Mouse (Mus musculus) c-Kit-negative CD71-positive TER-119-positive erythroid progenitor cells, embryonic 14.5 days (primary cell): ENCODE measurements around the gene 1700010B08Rik.

Source experiments
- DNase-seq: peaks from one replicate; pipeline ENCODE4 v3.0.0-alpha.2; 2013; ENCODE audit warnings: low read depth, low spot score

The 1700010B08Rik gene

GRCm38 (mm10) chr2:173722251-173722857 is 3.1 kb downstream of the 1700010B08Rik start:
- DNase-seq: no peak

GRCm38 (mm10) chr2:173724382-173724781 is 5.2 kb downstream of the 1700010B08Rik start:
- DNase-seq: no peak

- DNase-seq: no peak
Measured at GRCm38 (mm10) chr2:173724940-173725807, 6.0 kb downstream of the 1700010B08Rik start.

GRCm38 (mm10) chr2:173725819-173726218 is 6.6 kb downstream of the 1700010B08Rik start:
- DNase-seq: no peak

- no peak for DNase-seq
Measured at GRCm38 (mm10) chr2:173730444-173730966, 11.3 kb downstream of the 1700010B08Rik start.

- DNase-seq: no peak
Measured at GRCm38 (mm10) chr2:173734426-173734825, 15.2 kb downstream of the 1700010B08Rik start.

GRCm38 (mm10) chr2:173737222-173737989 is 18.2 kb downstream of the 1700010B08Rik start, which contains the start of gene Vapb:
Gene Vapb (plus strand): TSS chr2:173737511.
- peak; percentile 96 for DNase-seq

- DNase-seq: peak; percentile 11
Measured at GRCm38 (mm10) chr2:173738232-173738631, 19.0 kb downstream of the 1700010B08Rik start.

- no peak for DNase-seq
Measured at GRCm38 (mm10) chr2:173739107-173739506, 19.9 kb downstream of the 1700010B08Rik start.

GRCm38 (mm10) chr2:173742090-173742489 is 22.9 kb downstream of the 1700010B08Rik start:
- no peak for DNase-seq

GRCm38 (mm10) chr2:173742744-173743143 is 23.5 kb downstream of the 1700010B08Rik start:
- DNase-seq: no peak

GRCm38 (mm10) chr2:173744070-173744815 is 25.0 kb downstream of the 1700010B08Rik start:
- DNase-seq: no peak

- DNase-seq: no peak
Measured at GRCm38 (mm10) chr2:173748961-173749659, 29.9 kb downstream of the 1700010B08Rik start.

- no peak for DNase-seq
Measured at GRCm38 (mm10) chr2:173755433-173756144, 36.4 kb downstream of the 1700010B08Rik start.

GRCm38 (mm10) chr2:173757624-173758155 is 38.5 kb downstream of the 1700010B08Rik start:
- DNase-seq: no peak

- no peak for DNase-seq
Measured at GRCm38 (mm10) chr2:173760607-173761006, 41.4 kb downstream of the 1700010B08Rik start.

GRCm38 (mm10) chr2:173764629-173765028 is 45.4 kb downstream of the 1700010B08Rik start:
- no peak for DNase-seq

GRCm38 (mm10) chr2:173767959-173768595 is 48.9 kb downstream of the 1700010B08Rik start:
- DNase-seq: no peak

- no peak for DNase-seq
Measured at GRCm38 (mm10) chr2:173769183-173769582, 50.0 kb downstream of the 1700010B08Rik start.
